Mouse (Mus musculus) heart, adult 2 months (tissue): ENCODE measurements around the gene B4galt5. TPM values are rescaled to one million over a fixed set of nuclear protein-coding genes. Genes with fewer than 3 reads are reported as not detected.

ENCODE experiments used
- DNase-seq, 2 experiments: peaks; one replicate each; pipeline ENCODE4 v3.0.0; 2021
- H3K27ac ChIP-seq: fragments of 200-600 bp; 2 replicates; pipeline ENCODE4 v1.8.1; 2022
- H3K27me3 ChIP-seq: fragments of 200-500 bp; 2 replicates; pipeline ENCODE4 v1.6.1; 2012; ENCODE audit warnings: mild to moderate bottlenecking, low read length, inconsistent platforms, mixed read lengths; ENCODE audit not compliant: control insufficient read depth, insufficient read depth
- H3K36me3 ChIP-seq: fragments of 200-500 bp; 2 replicates; pipeline ENCODE4 v1.6.1; 2012; ENCODE audit warnings: low read length, inconsistent platforms; ENCODE audit not compliant: control insufficient read depth, insufficient read depth
- H3K4me1 ChIP-seq: fragments of 200-500 bp; 2 replicates; pipeline ENCODE4 v1.6.1; 2011; ENCODE audit warnings: low read length; ENCODE audit not compliant: control insufficient read depth, insufficient read depth
- H3K4me3 ChIP-seq: fragments of 200-600 bp; 2 replicates; pipeline ENCODE4 v1.8.1; 2022
- H3K79me2 ChIP-seq: fragments of 200-500 bp; replicated peaks from 2 replicates; pipeline ENCODE4 v1.6.1; 2012; ENCODE audit warnings: mild to moderate bottlenecking, inconsistent platforms, low read length, moderate library complexity, mixed read lengths; ENCODE audit not compliant: control insufficient read depth, insufficient read depth
- H3K9ac ChIP-seq: fragments of 200-500 bp; 2 replicates; pipeline ENCODE4 v1.6.1; 2012; ENCODE audit warnings: low read depth, mild to moderate bottlenecking, control low read depth, inconsistent platforms, low read length, mixed read lengths
- CTCF ChIP-seq: fragments of 200-600 bp; IDR thresholded peaks from 2 replicates; pipeline ENCODE4 v1.8.1; 2022; ENCODE audit warnings: antibody characterized with exemption, mild to moderate bottlenecking, moderate library complexity
- EP300 ChIP-seq: fragments of 200-500 bp; IDR thresholded peaks from 2 replicates; pipeline ENCODE4 v1.6.1; 2011; ENCODE audit warnings: low read depth, low read length, control low read depth; ENCODE audit not compliant: insufficient read depth
- POLR2A ChIP-seq: fragments of 200-500 bp; IDR thresholded peaks from 2 replicates; pipeline ENCODE4 v1.6.1; 2011; ENCODE audit warnings: mild to moderate bottlenecking, low read depth, low read length, control low read depth; ENCODE audit not compliant: insufficient read depth
- WGBS: fragments of 180-500 bp; shearing (Covaris S2); methylation state at CpG from one replicate; pipeline ENCODE4 v1.1.7; 2018; 5-methylcytosine and 5-hydroxymethylcytosine counted together
- intact Hi-C: fragments of 180-260 bp; cut with DNase I; formaldehyde crosslinking; loops from one replicate; pipeline ENCODE4 v1.15.1; 2025
- polyA plus RNA-seq: library from polyadenylated mRNA; depleted of rRNA; stranded (reverse); fragments of >200 nt; gene quantifications from 2 replicates; pipeline ENCODE4 v1.2.3, GENCODE M21; 2012
- total RNA-seq, 2 experiments: library from RNA; stranded (reverse); gene quantifications; 2 replicates each; pipeline ENCODE4 v1.2.3; 2021

B4galt5 gene
- total and polyA plus RNA-seq, 3 experiments: 9.4 to 17.0 (median 14.1) TPM

GRCm38 (mm10) chr2:167314491-167314890 is 34.5 kb downstream of the B4galt5 start:
- WGBS: 84% methylated on average over 8 of the region's 8 CpGs
- Histone ChIP-seq H3K27me3 (no peaks in the 10 kb centered on the region), H3K79me2 (no peaks in the 10 kb centered on the region), H3K27ac (peak overlapping the region; percentile 5), H3K9ac (no peak overlapping the region), H3K4me3 (no peak overlapping the region), H3K36me3 (no peaks in the 10 kb centered on the region), H3K4me1 (peaks cover 23% of the 10 kb centered on the region)
- no peak for DNase-seq
- intact Hi-C loops: no loop called here
- TF ChIP-seq CTCF (no peak), EP300 (no peak), POLR2A (no peak)

- intact Hi-C loops: no loop called here
Measured at GRCm38 (mm10) chr2:167313501-167314326, 35.3 kb downstream of the B4galt5 start.

GRCm38 (mm10) chr2:167310121-167310520 is 38.9 kb downstream of the B4galt5 start:
- no peak overlapping the region for H3K27ac ChIP-seq
- no peak overlapping the region for H3K4me3 ChIP-seq
- H3K79me2 ChIP-seq: no peaks in the 10 kb centered on the region
- DNase-seq: no peak
- no peaks in the 10 kb centered on the region for H3K27me3 ChIP-seq
- H3K4me1 ChIP-seq: peaks cover 13% of the 10 kb centered on the region
- no peak for TF ChIP-seq EP300
- no peak for TF ChIP-seq POLR2A
- TF ChIP-seq CTCF: no peak
- intact Hi-C loops: no loop called here
- no peaks in the 10 kb centered on the region for H3K36me3 ChIP-seq
- 95% methylated on average over 1 of the region's 1 CpGs for WGBS
- no peak overlapping the region for H3K9ac ChIP-seq

More at GRCm38 (mm10) chr2:167313501-167314326, 35.3 kb downstream of the B4galt5 start:
- no peak overlapping the region for H3K9ac ChIP-seq
- peak overlapping the region; percentile 5 for H3K27ac ChIP-seq
- no peaks in the 10 kb centered on the region for H3K36me3 ChIP-seq
- peak; percentile 60 to 71 for DNase-seq
- no peaks in the 10 kb centered on the region for H3K27me3 ChIP-seq
- no peaks in the 10 kb centered on the region for H3K79me2 ChIP-seq
- 44% methylated on average over 13 of the region's 13 CpGs for WGBS
- no peak overlapping the region for H3K4me3 ChIP-seq
- H3K4me1 ChIP-seq: peaks cover 18% of the 10 kb centered on the region
- TF ChIP-seq CTCF (no peak), EP300 (0 out of 2 replicates have a peak, but pooled peaks have one; percentile 25)

GRCm38 (mm10) chr2:167309286-167309685 is 39.7 kb downstream of the B4galt5 start:
- no peak overlapping the region for H3K9ac ChIP-seq
- no peak overlapping the region for H3K27ac ChIP-seq
- H3K27me3 ChIP-seq: no peaks in the 10 kb centered on the region
- no peak overlapping the region for H3K4me3 ChIP-seq
- no peaks in the 10 kb centered on the region for H3K79me2 ChIP-seq
- H3K4me1 ChIP-seq: peaks cover 11% of the 10 kb centered on the region
- DNase-seq: no peak
- intact Hi-C loops: loop anchor here (5.0 kb wide), 1 partner anchor 38 kb away; the partner anchor contains the start of gene B4galt5
- H3K36me3 ChIP-seq: no peaks in the 10 kb centered on the region
- 91% methylated on average over 12 of the region's 12 CpGs for WGBS
- no peak for TF ChIP-seq POLR2A
- TF ChIP-seq EP300: no peak
- no peak for TF ChIP-seq CTCF

- H3K36me3 ChIP-seq: no peaks in the 10 kb centered on the region
Measured at GRCm38 (mm10) chr2:167307716-167308115, 41.3 kb downstream of the B4galt5 start.

More at GRCm38 (mm10) chr2:167307716-167308115, 41.3 kb downstream of the B4galt5 start:
- WGBS: 59% methylated on average over 12 of the region's 12 CpGs
- H3K4me3 ChIP-seq: peak overlapping the region; percentile 17
- TF ChIP-seq POLR2A: no peak
- DNase-seq: no peak
- no peak overlapping the region for H3K9ac ChIP-seq
- peak overlapping the region; percentile 48 for H3K27ac ChIP-seq
- intact Hi-C loops: loop anchor here (5.0 kb wide), 1 partner anchor 40 kb away; the partner anchor contains the start of gene B4galt5
- H3K27me3 ChIP-seq: no peaks in the 10 kb centered on the region
- 0 out of 2 replicates have a peak, but pooled peaks cover 2% of the 10 kb centered on the region for H3K4me1 ChIP-seq
- H3K79me2 ChIP-seq: no peaks in the 10 kb centered on the region
